Mouse (Mus musculus) spleen, postnatal 10 days (tissue): ENCODE data around the gene Vps13d.

Source experiments
- DNase-seq, 2 experiments: peaks; one replicate each; pipeline ENCODE4 v3.0.0; 2021 to 2022; ENCODE audit warnings: low spot score in 2 of 2

The Vps13d gene

GRCm38 (mm10) chr4:144943273-144943672 lies 251.5 kb downstream of the Vps13d start:
- no peak for DNase-seq

- no peak for DNase-seq
Observed at GRCm38 (mm10) chr4:144942433-144942832, 252.4 kb downstream of the Vps13d start.

- no peak for DNase-seq
Observed at GRCm38 (mm10) chr4:144940796-144941462, 253.9 kb downstream of the Vps13d start.

GRCm38 (mm10) chr4:144939847-144940411 lies 254.9 kb downstream of the Vps13d start:
- DNase-seq, result no peak

- no peak for DNase-seq
Observed at GRCm38 (mm10) chr4:144936563-144937154, 258.1 kb downstream of the Vps13d start.

GRCm38 (mm10) chr4:144934501-144934900 lies 260.3 kb downstream of the Vps13d start:
- DNase-seq, result no peak

GRCm38 (mm10) chr4:144931167-144931566 lies 263.6 kb downstream of the Vps13d start:
- no peak for DNase-seq

GRCm38 (mm10) chr4:144930366-144930765 lies 264.4 kb downstream of the Vps13d start:
- no peak for DNase-seq

- no peak for DNase-seq
Observed at GRCm38 (mm10) chr4:144929811-144930221, 265.0 kb downstream of the Vps13d start.

- DNase-seq, result no peak
Observed at GRCm38 (mm10) chr4:144928693-144929436, 265.9 kb downstream of the Vps13d start.
